Mouse (Mus musculus) adrenal gland, adult (tissue): ENCODE data around the gene Itga6.

ENCODE experiments used
- DNase-seq, 2 experiments: peaks; one replicate each; pipeline ENCODE4 v3.0.0; 2022 to 2023; ENCODE audit warnings: low spot score in 1 of 2; ENCODE audit not compliant: inconsistent age in 2 of 2

Itga6 gene

DNA sequence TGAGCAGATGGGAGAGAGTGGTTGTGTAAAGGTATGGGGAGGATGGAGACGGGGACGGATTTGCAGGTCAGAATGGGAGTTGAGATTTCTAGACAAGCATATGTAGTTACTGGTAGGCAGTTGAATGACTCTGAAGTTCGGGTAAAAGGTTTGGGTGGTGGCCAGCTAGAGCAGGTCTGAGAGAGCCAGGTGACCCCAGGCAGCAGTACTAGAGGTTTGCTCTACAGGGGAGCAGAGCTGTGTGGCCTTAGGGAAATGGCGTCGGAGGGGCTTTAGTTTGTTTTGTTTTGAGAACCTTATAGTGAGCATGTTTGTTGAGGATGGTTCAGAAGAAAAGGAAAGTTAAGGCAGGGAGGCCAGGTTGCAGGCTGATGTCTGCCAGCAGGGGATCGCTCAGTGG lies 51.4 kb downstream of the Itga6 start:
- no peak for DNase-seq

DNA sequence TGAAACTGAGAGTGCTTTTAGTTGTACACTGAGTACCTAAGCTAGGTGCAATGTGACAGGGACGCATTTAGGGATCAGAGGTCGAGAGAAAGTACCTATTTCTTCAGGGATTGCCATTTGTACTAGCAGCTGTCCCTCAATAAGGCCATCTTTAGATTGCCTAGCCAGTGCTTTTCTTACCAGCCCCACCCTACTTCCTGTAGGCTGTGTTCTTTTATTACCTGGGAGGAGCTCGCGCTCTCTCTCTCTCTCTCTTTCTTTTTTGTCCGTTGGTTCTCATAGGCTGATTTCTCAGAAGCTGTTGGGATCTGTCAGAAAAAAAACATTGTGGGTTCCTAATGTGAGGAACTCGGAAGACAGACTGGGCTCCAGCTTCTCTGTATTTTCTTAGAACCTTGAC lies 55.4 kb downstream of the Itga6 start:
- no peak for DNase-seq

- DNase-seq: peak; percentile 83 to 90
Observed at GRCm38 (mm10) chr2:71801691-71802090, 56.3 kb downstream of the Itga6 start.

DNA sequence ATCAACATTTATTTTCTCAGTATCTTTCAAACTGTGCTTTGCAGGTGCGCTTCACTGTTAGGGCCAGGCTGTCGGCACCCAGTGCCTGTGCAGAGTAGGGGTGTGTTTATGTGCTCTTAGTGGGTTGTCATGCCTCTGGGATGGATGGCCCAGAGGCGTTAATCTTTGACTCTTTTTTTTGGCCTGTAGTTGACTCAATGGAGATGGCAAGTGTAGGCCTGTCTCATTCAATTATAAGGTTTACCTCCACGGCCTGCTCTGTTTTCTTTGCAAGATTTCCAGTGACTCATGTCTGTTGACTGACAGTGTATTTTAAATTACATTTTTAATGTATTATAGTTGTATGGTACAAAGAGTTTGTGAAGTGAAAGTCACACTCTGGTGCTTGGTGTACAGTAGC lies 56.7 kb downstream of the Itga6 start:
- DNase-seq: no peak

GRCm38 (mm10) chr2:71805120-71805519 lies 59.7 kb downstream of the Itga6 start:
- DNase-seq: peak in 1 of 2 experiments; percentile 32

DNA sequence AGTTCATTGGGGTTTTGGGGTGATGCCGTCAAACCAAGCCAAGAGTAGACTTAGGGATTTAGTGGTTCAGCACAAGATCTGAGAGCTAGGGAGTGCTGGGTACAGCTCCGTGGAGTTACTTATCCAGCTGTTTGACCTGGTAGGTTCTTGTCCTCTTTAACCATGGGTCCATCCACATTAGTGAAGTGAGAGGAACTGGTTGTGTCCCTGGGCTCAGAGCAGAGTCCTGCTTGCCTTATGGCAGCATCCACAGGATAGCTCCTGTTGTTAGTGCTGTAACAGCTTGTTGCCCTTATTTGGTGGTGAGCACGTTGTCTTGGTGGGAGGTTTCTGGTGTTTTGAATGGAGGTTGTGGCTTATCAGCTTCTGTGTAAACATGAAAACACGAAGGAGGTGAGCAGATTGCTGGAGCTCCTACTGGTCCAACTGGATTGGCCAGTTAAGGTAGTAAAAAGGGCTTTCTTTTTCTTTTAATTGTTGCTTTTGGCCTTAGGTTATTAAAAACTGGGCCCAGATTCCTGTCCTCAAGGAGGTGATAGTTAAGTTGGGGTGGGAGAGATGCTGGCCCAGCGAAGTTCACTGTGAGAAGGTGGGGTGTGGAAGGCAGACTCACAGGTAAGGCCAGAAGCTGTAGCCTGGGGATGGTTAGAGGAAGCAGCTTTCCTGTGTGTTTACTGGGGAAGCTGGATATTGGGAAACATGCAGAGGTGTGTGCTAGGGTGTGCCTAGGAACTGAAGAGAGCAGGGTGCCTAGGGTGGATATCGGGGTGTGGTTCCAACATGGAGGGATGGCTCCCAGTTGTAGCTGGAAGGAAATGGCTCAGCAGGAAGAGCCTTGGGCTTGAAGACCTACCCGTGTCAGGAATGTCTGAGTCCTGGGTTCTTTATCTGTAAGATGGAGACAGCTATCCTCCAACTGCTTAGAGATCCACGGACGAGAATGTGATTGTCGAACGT lies 60.5 kb downstream of the Itga6 start:
- peak in 1 of 2 experiments; percentile 29 for DNase-seq

- peak; percentile 54 to 88 for DNase-seq
Observed at GRCm38 (mm10) chr2:71809289-71809860, 64.0 kb downstream of the Itga6 start.

GRCm38 (mm10) chr2:71810010-71810409 lies 64.6 kb downstream of the Itga6 start:
- DNase-seq: no peak

GRCm38 (mm10) chr2:71810906-71811305 lies 65.5 kb downstream of the Itga6 start:
- DNase-seq: peak in 1 of 2 experiments; percentile 65

DNA sequence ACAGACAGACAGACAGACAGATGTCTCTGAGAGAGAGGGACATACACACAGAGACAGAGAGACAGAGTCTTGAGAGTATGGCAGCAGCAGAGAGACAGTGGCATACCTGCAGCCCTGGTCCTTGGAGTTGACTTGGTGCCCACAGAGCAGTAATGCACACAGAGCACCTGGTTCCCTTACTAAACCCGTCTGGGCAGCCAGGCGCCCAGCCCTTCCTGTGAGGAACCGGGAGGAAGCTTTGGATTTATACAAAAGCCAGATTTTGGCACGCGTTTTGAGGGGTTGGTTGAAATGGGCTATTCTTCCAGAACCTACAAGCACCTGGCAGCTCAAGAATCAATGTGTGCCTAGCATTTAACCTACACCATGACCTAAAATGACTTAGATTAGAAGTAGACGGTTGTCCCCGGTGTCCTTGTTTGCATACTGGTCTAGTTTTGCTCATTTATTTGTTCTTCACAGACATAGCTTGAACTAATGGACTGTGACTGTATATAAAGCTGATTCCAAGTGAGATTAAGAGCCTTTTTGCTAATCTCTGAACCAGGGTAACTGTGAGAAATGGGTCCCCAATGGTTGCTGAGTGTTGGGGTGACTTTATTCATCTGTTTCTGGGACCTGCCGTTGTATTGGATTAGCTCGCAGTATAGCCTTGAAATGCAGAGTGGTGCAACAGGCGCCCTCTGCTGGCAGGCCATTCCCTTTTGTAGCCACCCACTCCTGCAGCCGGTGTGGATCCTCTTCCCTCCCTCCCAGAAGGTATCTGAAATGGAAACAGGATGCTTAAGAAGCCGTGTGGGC lies 67.0 kb downstream of the Itga6 start:
- peak; percentile 83 to 95 for DNase-seq

GRCm38 (mm10) chr2:71813022-71813358 lies 67.6 kb downstream of the Itga6 start:
- DNase-seq: no peak

DNA sequence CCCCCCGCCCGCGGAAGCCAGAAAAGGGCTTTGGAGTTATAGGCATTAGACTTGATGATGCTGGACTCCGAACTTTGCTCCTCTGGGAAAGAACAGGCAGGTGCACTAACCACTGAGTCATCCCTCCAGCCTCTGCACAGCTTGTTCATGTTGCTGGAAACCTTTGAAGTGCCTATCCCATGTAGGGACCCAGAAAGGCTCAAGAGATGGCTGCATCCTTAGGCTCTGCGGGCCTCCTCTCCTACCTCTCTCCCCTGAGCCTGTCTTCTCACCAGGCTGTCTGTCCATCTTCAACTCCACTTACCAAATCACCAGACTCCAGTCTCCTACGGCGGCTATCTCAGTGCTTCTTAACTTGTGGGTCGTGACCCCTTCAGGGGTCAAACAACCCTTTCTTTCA lies 68.0 kb downstream of the Itga6 start:
- DNase-seq: no peak

- DNase-seq: peak in 1 of 2 experiments; percentile 66
Observed at GRCm38 (mm10) chr2:71814016-71814415, 68.6 kb downstream of the Itga6 start.

GRCm38 (mm10) chr2:71815279-71815678 lies 69.9 kb downstream of the Itga6 start:
- peak in 1 of 2 experiments; percentile 27 for DNase-seq

DNA sequence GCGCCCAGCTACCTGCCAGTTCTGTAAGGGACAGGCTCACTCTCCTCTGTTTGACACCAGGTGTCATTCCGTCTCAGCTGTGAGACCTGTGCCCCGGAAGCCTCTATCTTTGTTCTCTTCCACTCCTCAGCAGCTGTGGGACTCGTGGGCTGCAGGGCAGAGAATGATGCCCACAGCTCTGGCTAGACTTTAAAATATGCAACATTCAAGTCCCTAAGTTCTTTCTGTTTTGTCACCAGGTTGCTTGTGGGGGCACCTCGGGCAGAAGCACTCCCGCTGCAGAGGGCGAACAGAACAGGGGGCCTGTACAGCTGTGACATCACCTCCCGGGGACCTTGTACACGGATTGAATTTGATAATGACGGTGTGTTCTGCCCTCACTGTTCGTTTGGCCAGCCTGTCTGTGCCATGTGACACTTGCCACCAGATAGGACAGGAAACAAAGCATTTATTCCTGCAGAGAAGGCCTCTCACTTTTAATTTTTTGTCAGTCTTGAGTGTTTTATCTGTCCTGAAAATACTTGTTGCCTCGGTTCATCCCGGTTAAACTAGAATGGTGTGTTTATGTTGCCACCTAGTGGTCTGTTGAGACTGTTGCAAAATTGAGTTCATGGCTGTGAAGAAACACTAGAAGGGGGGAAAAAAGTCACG lies 71.1 kb downstream of the Itga6 start:
- peak in 1 of 2 experiments; percentile 73 for DNase-seq

DNA sequence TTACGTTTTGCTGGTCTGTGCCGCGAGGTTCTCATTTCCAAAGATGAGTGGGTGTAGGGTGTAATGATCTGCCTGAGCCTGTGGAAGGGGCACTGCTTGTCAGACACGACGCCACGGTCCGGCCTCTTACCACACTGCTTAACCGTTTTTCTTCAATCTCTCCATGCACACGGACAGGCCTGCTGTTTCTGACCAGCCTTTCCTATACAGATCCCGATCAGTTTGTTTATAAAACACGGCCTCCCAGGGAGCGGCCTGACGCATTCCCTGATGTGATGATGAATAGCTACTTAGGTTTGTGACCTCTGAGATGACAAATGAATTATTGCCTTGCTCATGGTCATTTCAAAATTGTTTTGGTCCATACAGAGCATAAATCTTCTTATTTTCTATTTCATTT lies 78.7 kb downstream of the Itga6 start:
- DNase-seq: peak; percentile 45 to 77

GRCm38 (mm10) chr2:71827711-71828110 lies 82.3 kb downstream of the Itga6 start:
- DNase-seq: no peak

GRCm38 (mm10) chr2:71828928-71829327 lies 83.5 kb downstream of the Itga6 start:
- no peak for DNase-seq

GRCm38 (mm10) chr2:71833626-71834025 lies 88.2 kb downstream of the Itga6 start:
- DNase-seq: no peak

DNA sequence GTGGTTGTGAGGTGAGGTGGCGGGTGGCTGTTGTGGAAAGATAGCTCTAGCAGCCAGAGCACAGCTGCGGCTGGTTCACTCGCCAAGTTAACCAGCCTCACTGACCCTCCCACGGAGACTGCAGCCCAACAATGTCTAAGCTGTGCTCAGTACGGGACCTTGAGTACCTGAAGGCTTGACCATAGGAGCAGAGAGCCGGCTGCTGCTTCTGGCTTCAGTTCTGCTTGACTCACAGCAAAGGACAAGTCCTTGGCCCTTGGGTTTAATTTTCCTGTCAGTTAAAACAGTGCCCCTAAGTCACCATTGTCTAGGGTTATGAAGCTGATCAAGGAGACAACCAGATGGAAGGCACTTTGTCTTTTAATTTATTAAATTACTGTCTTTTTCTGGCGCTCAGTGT lies 89.0 kb downstream of the Itga6 start:
- peak; percentile 27 to 64 for DNase-seq

- DNase-seq: no peak
Observed at GRCm38 (mm10) chr2:71835556-71835955, 90.1 kb downstream of the Itga6 start.
